Mouse (Mus musculus): ENCODE measurements around the gene Etl4.

Etl4 gene

GRCm38 (mm10) chr2:20587913-20588312 lies 678.3 kb downstream of the Etl4 start:
- TF ChIP-seq GATA4 (IDR thresholded peaks at IDR 0.05; ENCODE audit: insufficient replicate concordance, low read length) = no peak

- TF ChIP-seq GATA4 (IDR thresholded peaks at IDR 0.05; ENCODE audit: insufficient replicate concordance, low read length) = no peak
Observed at GRCm38 (mm10) chr2:20588631-20589030, 679.1 kb downstream of the Etl4 start.

- no peak for TF ChIP-seq GATA4 (IDR thresholded peaks at IDR 0.05; ENCODE audit: insufficient replicate concordance, low read length)
Observed at GRCm38 (mm10) chr2:20594129-20594528, 684.5 kb downstream of the Etl4 start.

GRCm38 (mm10) chr2:20595000-20595399 lies 685.4 kb downstream of the Etl4 start:
- TF ChIP-seq GATA4 (IDR thresholded peaks at IDR 0.05; ENCODE audit: insufficient replicate concordance, low read length) = no peak

GRCm38 (mm10) chr2:20596558-20596957 lies 687.0 kb downstream of the Etl4 start:
- TF ChIP-seq GATA4 (IDR thresholded peaks at IDR 0.05; ENCODE audit: insufficient replicate concordance, low read length) = no peak

- TF ChIP-seq GATA4 (IDR thresholded peaks at IDR 0.05; ENCODE audit: insufficient replicate concordance, low read length) = no peak
Observed at GRCm38 (mm10) chr2:20597193-20597592, 687.6 kb downstream of the Etl4 start.

GRCm38 (mm10) chr2:20602656-20603055 lies 693.1 kb downstream of the Etl4 start:
- TF ChIP-seq GATA4 (IDR thresholded peaks at IDR 0.05; ENCODE audit: insufficient replicate concordance, low read length) = no peak

- no peak for TF ChIP-seq GATA4 (IDR thresholded peaks at IDR 0.05; ENCODE audit: insufficient replicate concordance, low read length)
Observed at GRCm38 (mm10) chr2:20603536-20603935, 694.0 kb downstream of the Etl4 start.

- no peak for TF ChIP-seq GATA4 (IDR thresholded peaks at IDR 0.05; ENCODE audit: insufficient replicate concordance, low read length)
Observed at GRCm38 (mm10) chr2:20603991-20604390, 694.4 kb downstream of the Etl4 start.

GRCm38 (mm10) chr2:20609203-20609602 lies 699.6 kb downstream of the Etl4 start:
- TF ChIP-seq GATA4 (IDR thresholded peaks at IDR 0.05; ENCODE audit: insufficient replicate concordance, low read length) = no peak

GRCm38 (mm10) chr2:20615948-20616347 lies 706.4 kb downstream of the Etl4 start:
- TF ChIP-seq GATA4 (IDR thresholded peaks at IDR 0.05; ENCODE audit: insufficient replicate concordance, low read length) = no peak

- TF ChIP-seq GATA4 (IDR thresholded peaks at IDR 0.05; ENCODE audit: insufficient replicate concordance, low read length) = no peak
Observed at GRCm38 (mm10) chr2:20618396-20618795, 708.8 kb downstream of the Etl4 start.

GRCm38 (mm10) chr2:20619881-20620280 lies 710.3 kb downstream of the Etl4 start:
- no peak for TF ChIP-seq GATA4 (IDR thresholded peaks at IDR 0.05; ENCODE audit: insufficient replicate concordance, low read length)

GRCm38 (mm10) chr2:20629156-20629712 lies 719.7 kb downstream of the Etl4 start:
- no peak for TF ChIP-seq GATA4 (IDR thresholded peaks at IDR 0.05; ENCODE audit: insufficient replicate concordance, low read length)

GRCm38 (mm10) chr2:20638604-20639003 lies 729.0 kb downstream of the Etl4 start:
- no peak for TF ChIP-seq GATA4 (IDR thresholded peaks at IDR 0.05; ENCODE audit: insufficient replicate concordance, low read length)

GRCm38 (mm10) chr2:20639721-20640120 lies 730.1 kb downstream of the Etl4 start:
- no peak for TF ChIP-seq GATA4 (IDR thresholded peaks at IDR 0.05; ENCODE audit: insufficient replicate concordance, low read length)

- TF ChIP-seq GATA4 (IDR thresholded peaks at IDR 0.05; ENCODE audit: insufficient replicate concordance, low read length) = no peak
Observed at GRCm38 (mm10) chr2:20642818-20643217, 733.2 kb downstream of the Etl4 start.

Measured in liver, adult (tissue).